Mouse (Mus musculus) MEL (cell line): ENCODE results near the gene Speer4e. TPM values are rescaled to one million over a fixed set of nuclear protein-coding genes. Genes with fewer than 3 reads are reported as not detected.
"Not testable (repeated sequence)": the region's sequence is repeated elsewhere in the genome, so short reads cannot be mapped to it uniquely, and the experiment has no call there.

Source experiments
- DNase-seq: peaks from one replicate; pipeline ENCODE4 v3.0.0; 2011; ENCODE audit warnings: low read depth, low spot score
- H3K27ac ChIP-seq: 2 replicates; pipeline ENCODE4 v1.5.1; 2012; ENCODE audit warnings: low read depth, mild to moderate bottlenecking, control low read depth, low read length, moderate library complexity; ENCODE audit not compliant: control insufficient read depth
- H3K27me3 ChIP-seq, 2 experiments: fragments of 150-350 bp in 1 of 2; sonication (generic) in 1 of 2; 2 replicates each; pipeline ENCODE4 v1.6.1; 2012; ENCODE audit warnings: low read length in 2 of 2, mild to moderate bottlenecking in 2 of 2, improper control_type of control experiment in 1 of 2, moderate library complexity in 1 of 2; ENCODE audit not compliant: insufficient read depth in 2 of 2, control insufficient read depth in 1 of 2
- H3K36me3 ChIP-seq, 2 experiments: 2 replicates each; pipeline ENCODE4 v1.6.1; 2012 to 2014; ENCODE audit warnings: low read length in 2 of 2, improper control_type of control experiment in 1 of 2, inconsistent platforms in 1 of 2, mild to moderate bottlenecking in 1 of 2; ENCODE audit not compliant: insufficient read depth in 2 of 2, control insufficient read depth in 1 of 2
- H3K4me1 ChIP-seq, 2 experiments: fragments of 150-350 bp in 1 of 2; sonication (generic) in 1 of 2; 2 replicates each; pipeline ENCODE4 v1.6.1; 2012; ENCODE audit warnings: low read length in 2 of 2, improper control_type of control experiment in 1 of 2, mild to moderate bottlenecking in 1 of 2; ENCODE audit not compliant: insufficient read depth in 2 of 2, control insufficient read depth in 1 of 2
- H3K4me3 ChIP-seq, 2 experiments: fragments of 150-350 bp in 1 of 2; sonication (generic) in 1 of 2; 2 replicates each; pipeline ENCODE4 v1.5.1; 2012; ENCODE audit warnings: low read depth in 2 of 2, low read length in 2 of 2, mild to moderate bottlenecking in 2 of 2, moderate library complexity in 2 of 2, control low read depth in 1 of 2, improper control_type of control experiment in 1 of 2; ENCODE audit not compliant: control insufficient read depth in 1 of 2, insufficient read depth in 1 of 2
- H3K79me2 ChIP-seq: 2 replicates; pipeline ENCODE4 v1.6.1; 2012; ENCODE audit warnings: mild to moderate bottlenecking, low read length, moderate library complexity; ENCODE audit not compliant: control insufficient read depth, poor library complexity, insufficient read depth
- H3K9ac ChIP-seq: 2 replicates; pipeline ENCODE4 v1.6.1; 2012; ENCODE audit warnings: low read depth, mild to moderate bottlenecking, control low read depth, low read length, moderate library complexity; ENCODE audit not compliant: control insufficient read depth, poor library complexity, severe bottlenecking
- H3K9me3 ChIP-seq: fragments of 150-350 bp; sonication (generic); replicated peaks from 2 replicates; pipeline ENCODE4 v1.6.1; 2012; ENCODE audit warnings: mild to moderate bottlenecking, low read length, improper control_type of control experiment, moderate library complexity; ENCODE audit not compliant: insufficient read depth
- polyA plus RNA-seq, 2 experiments: library from polyadenylated mRNA; stranded (reverse) in 1 of 2; unstranded in 1 of 2; fragments of >175 nt in 1 of 2; fragments of >200 nt in 1 of 2; gene quantifications; 2 replicates each; pipeline versions ENCODE4 v1.2.1 to v1.2.4; 2012; ENCODE audit warnings: low replicate concordance in 2 of 2, low read depth in 1 of 2; ENCODE audit not compliant: insufficient read length in 2 of 2, insufficient read depth in 1 of 2, missing spikeins in 1 of 2
- total RNA-seq: library from RNA; depleted of rRNA; stranded (reverse); fragments of 300-350 nt; gene quantifications from 2 replicates; pipeline ENCODE4 v1.2.3, GENCODE M21; 2012; rRNA removed

Speer4e gene
- total RNA-seq (not detected in 2 replicates), polyA plus RNA-seq (not detected)

DNA sequence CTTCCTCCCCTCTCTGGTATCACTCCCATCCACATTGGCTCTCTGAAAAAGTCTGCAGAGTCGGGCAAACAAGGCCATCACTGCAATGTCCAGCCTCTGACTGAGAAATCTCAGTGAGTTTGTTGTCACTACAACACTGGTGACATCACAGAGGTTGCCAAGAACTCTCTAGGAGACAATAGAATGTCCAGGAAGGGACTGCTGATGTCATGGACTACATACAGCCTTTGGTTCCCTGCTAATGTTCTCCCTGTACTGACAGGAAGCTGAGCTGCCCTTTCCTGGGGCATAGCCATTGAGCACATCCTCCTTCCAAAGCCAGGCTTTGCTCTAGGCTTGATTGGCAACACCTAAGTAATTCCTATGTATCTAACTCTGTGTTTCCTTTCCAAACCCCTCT is at the start of gene Speer4e:
Speer4e (minus strand) TSS at position 101 of the 400 bp plus-strand sequence.
- not testable (repeated sequence) for H3K27ac ChIP-seq, H3K4me3 ChIP-seq, H3K9ac ChIP-seq, H3K9me3 ChIP-seq, H3K27me3 ChIP-seq, H3K79me2 ChIP-seq, H3K36me3 ChIP-seq, DNase-seq, H3K4me1 ChIP-seq

DNA sequence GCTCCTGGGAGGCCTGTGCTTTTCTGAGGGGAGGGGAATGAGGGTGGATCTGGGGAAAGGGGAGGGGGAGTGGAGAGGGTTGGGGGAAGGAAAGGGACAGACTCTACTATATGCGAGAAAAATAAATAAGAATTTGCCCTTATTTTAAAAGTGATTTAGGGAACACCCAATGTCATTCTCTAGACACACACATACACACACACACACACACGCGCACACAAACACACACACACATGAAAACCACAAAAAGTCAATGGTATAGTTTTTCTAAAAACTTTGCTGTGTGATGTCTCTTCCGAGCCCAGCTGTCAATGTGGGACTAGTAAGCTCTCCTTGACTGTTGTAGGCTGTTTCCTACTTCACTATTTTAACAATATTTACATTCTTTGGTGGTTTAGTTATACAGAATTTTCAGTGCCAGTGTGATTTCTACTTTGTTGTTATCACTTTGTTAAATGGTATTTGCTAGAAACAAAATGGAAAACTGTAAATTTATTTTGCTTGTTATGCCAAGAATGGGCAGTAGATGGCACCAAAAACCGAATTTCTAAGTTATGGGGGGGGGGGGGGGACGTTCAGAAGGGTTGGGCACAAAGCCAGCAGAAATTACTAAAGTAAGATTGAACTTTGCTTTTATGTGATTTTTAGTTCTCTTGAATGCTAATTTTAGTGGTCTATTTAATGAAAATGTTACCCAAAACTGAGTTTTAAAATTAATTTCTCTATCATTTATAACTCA is 48.6 kb upstream of the Speer4e start:
- not testable (repeated sequence) for H3K4me3 ChIP-seq, H3K4me1 ChIP-seq, H3K9ac ChIP-seq, DNase-seq, H3K79me2 ChIP-seq, H3K27me3 ChIP-seq, H3K27ac ChIP-seq, H3K9me3 ChIP-seq, H3K36me3 ChIP-seq

DNA sequence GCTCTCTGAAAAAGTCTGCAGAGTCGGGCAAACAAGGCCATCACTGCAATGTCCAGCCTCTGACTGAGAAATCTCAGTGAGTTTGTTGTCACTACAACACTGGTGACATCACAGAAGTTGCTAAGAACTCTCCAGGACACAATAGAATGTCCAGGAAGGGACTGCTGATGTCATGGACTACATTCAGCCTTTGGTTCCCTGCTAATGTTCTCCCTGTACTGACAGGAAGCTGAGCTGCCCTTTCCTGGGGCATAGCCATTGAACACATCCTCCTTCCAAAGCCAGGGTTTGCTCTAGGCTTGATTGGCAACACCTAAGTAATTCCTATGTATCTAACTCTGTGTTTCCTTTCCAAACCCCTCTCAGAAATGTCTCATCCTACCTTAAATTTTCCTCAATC is 40.6 kb upstream of the Speer4e start, which contains the start of gene Gm10354:
Gm10354 (minus strand) TSS at position 101 of the 400 bp plus-strand sequence.
- not testable (repeated sequence) for H3K27ac ChIP-seq, DNase-seq

DNA sequence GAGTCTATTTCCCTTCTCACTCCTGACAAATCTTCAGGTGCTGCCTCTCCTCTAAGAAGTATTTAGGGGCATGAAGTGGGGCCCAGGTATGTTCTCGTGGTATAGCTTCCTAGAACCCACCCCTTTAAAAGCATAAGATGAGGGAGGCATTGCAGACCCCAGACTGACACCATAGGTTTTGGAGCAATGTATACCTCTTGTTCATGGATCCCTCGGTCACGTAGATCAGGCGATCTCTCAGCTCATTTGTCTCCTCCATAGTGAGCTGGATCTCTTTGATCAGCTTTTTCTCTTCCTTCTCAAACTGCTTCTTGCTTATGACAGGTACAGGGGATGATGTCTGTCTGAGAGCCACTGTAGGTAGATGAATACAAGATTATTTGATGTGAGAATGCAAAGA is 39.1 kb upstream of the Speer4e start:
- not testable (repeated sequence) for H3K9ac ChIP-seq, DNase-seq

More for the DNA sequence above, 40.6 kb upstream of the Speer4e start, which contains the start of gene Gm10354:
- H3K27me3 ChIP-seq, H3K9ac ChIP-seq, H3K36me3 ChIP-seq, H3K79me2 ChIP-seq, H3K4me3 ChIP-seq, H3K9me3 ChIP-seq, H3K4me1 ChIP-seq: not testable (repeated sequence)

DNA sequence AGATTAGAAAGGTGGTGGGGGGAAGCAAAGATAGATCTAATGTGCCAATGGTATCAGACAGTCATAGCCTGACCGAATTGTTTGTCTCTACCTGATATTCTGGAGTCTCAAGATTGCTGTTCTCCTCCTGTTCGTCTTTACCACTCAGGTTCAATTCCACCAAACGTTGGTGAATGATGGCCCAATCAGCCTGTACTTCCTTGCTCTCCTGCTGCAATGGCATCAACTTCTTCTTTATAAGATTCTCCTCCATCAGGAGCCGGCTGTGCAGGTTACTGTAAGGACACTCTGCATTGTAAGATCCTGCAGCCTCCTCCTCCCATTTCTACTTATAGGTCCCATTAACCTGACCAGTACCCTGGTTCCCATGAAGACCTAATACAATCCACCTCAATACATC is 37.1 kb upstream of the Speer4e start:
- H3K79me2 ChIP-seq, H3K4me1 ChIP-seq, H3K9ac ChIP-seq, H3K36me3 ChIP-seq, H3K27me3 ChIP-seq, H3K4me3 ChIP-seq, H3K27ac ChIP-seq, DNase-seq, H3K9me3 ChIP-seq: not testable (repeated sequence)

More for the DNA sequence above, 39.1 kb upstream of the Speer4e start:
- not testable (repeated sequence) for H3K27me3 ChIP-seq, H3K36me3 ChIP-seq, H3K27ac ChIP-seq, H3K79me2 ChIP-seq, H3K4me3 ChIP-seq, H3K9me3 ChIP-seq, H3K4me1 ChIP-seq

DNA sequence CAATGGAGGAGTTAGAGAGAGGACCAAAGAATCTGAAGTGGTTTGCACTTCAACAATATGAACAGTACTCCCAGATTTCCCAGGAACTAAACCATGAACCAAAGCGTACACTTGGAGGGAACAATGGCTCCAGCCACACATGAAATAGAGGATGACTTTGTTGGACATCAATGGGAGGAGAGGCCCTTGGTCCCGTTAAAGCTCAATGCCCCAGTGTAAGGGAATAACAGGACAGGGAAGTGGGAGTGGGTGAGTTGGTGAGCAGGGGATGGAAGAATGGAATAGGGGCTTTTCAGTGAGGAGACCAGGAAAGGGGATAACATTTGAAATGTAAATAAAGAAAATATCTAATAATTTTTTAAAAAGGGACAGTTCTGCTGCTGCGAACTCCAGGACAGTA is 34.6 kb upstream of the Speer4e start:
- not testable (repeated sequence) for H3K79me2 ChIP-seq, H3K36me3 ChIP-seq, H3K27me3 ChIP-seq

More for the DNA sequence above, 34.6 kb upstream of the Speer4e start:
- H3K4me3 ChIP-seq, DNase-seq, H3K9ac ChIP-seq, H3K4me1 ChIP-seq, H3K27ac ChIP-seq, H3K9me3 ChIP-seq: not testable (repeated sequence)
